Mouse (Mus musculus): ENCODE data around the gene Pcnx4.
A peak's percentile ranks its signal among the peaks of the same experiment; 100 is the strongest.

The Pcnx4 gene

DNA sequence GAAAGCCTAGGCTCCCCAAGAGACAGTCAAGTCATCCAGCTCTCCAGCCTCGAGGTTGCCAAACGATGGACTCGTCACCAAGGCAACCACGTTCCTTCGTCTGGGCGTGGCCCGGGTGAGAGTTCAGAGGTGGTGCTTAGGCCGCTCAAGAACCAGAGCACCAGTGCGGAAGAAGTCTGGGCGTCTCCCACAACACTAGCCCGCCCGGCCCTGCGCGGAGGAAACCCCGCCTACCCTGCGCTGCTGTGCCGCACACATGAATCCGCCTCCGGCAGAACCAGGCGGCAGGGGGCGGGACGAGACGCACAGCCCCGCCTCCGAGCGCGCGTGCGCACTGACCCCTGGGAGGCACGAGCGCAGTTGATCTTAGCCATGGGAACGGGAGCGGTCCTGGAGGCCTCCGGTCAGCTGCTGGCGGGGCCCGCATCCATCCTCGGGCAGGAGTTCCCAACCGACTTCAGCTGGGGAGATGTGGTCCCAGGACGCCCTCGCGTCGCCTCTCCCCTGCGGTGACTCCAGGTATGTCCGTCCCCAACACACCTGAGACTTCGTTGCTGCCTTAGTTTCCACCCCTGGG lies at the start of gene Pcnx4:
Gene Pcnx4 (plus strand): TSS at position 363 of the 577 bp plus-strand sequence.
- peak; percentile 77 to 94 for DNase-seq (ENCODE audit: low spot score in 2 of 2)

DNA sequence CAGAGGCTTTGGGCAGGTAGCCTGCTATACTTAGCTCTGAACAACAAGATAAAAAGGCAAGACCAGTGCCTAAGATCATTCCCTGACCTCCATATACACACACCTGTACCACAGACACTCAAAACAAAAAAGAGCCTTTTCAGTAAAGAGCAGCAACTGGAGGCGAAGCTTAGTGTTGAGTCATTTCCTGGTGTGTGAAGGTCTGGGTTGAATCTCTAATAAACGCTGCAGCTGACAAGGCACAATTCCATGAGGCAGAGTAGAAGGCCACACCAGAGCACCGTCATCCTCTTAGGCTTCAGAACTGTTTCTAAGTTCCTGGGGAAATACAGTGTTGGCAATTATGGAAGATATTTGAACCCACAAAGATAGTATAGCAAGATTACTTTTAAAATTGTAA lies 48.7 kb upstream of the Pcnx4 start:
- no peak for DNase-seq (ENCODE audit: low spot score in 2 of 2)

DNA sequence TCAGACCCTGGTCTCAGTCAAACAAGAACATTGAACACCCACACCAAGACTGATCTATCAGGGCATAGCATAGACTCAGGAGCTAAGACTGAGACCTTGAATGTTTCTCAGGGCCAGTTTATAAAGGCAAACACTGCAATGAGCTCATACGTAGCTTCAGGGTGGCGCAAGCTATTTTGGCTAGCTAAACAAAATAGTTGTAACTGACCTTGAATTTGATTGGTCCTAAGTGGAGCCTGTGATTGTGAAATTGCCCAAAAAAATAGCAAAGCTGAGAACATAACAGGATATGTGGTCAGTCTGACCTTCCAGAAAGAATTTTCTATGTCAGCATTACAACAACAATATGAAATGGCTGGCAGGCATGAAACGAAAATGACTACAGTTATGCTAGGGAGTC lies 46.2 kb upstream of the Pcnx4 start:
- DNase-seq (ENCODE audit: low spot score in 2 of 2), result no peak

DNA sequence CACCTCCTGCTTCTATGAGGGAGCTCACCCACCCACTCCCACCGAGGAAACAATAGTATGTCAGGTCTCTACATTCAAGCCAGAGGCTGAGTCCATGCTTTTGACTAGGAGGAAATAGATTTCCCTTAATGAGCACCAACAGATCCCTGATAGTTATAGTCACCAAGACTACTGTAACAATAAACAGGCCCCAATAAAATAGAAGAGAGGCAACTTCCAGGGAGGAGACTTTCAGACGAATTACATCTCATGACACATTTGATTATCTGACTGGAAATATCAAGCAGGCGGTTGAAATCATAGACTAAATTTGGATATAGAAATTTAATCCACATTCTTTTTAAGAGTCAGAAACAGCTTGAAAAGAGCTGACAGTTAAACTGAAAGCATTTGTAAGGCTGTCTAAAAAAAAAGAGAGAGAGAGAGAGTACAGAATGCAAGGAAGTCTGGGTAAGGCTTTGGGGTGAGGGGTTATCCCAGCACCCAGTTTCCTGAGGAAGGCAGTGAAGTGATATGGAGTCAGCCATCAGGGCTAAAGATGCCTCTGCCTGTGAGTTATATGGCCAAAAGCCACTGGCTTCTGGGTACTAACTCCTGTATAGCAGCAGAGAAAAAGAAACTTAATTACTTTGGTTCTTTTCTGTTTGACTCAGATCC lies 45.0 kb upstream of the Pcnx4 start:
- no peak for DNase-seq (ENCODE audit: low spot score in 2 of 2)

DNA sequence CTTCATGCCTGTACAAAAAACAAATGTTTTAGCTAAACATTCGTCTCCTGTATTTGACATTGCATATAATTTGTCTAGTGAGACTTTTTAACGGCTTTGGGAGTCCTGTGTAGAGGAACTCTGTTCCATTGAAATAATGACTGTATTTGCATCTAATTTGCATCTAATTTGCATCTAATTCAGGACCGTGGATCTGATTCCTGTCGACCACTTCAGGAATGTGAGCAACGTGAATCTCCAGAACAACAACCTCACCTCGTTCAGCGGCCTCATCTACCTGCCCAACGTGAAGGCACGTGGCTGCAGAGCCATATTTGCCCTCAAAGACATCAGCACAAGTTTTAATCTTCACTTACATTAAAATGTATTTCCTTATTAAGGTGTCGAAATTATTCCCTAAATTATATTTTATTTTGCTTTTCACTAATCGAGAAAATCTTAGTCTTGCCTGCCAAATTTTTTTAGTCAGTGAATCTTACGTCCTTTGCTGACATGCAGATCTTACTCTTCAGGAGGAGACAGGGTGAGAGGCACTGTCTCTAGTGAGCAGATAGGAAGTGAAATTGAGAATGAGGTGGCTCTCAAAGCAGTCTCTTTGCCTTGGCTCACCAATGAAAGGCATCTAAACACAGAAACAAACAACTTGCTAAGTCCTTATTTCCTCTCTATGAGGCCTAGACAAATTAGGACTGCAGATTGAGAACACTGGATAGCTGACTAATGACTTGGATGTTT lies 39.1 kb upstream of the Pcnx4 start:
- DNase-seq (ENCODE audit: low spot score in 2 of 2), result no peak

DNA sequence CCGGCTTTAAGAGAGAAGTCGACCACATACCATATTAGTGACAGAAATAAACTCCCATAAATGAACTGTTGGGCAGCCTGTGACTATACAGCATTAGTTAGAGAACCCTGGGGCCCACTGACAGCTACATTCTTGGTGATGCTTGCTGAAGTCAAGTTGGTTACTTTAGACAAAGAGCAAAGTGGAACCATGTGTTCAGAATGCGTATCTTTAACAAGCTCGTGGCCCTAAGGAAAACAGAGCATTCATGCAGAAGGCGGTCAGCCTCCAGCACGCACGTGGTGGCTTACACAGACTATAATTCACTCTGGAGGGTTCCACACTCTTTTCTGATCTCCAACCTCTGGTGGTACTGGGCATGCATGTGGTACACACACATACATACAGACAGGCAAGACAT lies 26.6 kb upstream of the Pcnx4 start:
- DNase-seq (ENCODE audit: low spot score in 2 of 2), result no peak

DNA sequence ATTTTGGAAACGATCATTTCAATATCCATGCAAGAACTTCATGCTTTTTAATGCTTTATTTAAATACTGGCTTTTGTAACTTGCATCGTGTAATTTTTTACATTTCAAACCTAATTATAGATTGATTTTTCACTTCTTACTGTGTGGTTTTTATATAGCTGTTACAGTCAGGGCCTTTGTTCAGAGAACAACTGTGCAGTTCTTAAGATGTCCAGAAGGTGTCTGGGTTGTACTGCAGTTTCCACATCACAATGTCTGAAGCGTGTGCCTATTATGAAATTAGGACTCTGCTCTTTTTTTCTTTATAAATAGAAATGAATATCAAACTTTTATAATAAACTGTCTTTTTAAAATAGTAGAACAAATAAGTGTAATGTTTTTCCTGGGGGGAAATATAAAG lies 20.7 kb upstream of the Pcnx4 start:
- no peak for DNase-seq (ENCODE audit: low spot score in 2 of 2)

DNA sequence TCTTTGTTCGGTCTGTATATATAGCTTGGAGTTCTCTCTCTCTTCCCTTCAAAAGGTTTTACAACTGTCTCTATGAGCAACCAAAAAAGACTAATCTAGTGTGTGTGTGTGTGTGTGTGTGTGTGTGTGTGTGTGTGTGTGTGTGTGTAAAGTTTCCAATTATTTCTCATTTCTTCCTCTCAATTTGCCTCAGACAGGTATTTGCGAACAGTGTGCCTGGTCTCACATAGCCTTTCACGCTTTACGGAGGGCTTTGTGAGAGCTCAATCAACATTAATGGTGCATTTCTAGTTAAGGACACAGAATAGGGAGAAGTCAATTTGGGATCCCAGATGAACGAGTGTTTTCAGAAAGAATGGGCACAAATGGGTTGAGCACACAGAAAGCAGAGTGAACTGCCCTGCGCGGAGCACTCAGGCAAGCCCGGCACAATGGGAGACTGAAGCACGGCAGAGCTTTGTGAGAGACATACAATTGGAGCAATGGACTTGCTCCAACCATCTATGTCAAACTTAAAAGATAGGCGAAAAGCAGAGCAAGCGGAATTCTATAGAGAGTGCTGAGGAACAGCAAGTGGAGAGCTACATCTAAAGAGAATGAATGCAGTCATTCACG lies 18.0 kb upstream of the Pcnx4 start:
- DNase-seq (ENCODE audit: low spot score in 2 of 2), result no peak

DNA sequence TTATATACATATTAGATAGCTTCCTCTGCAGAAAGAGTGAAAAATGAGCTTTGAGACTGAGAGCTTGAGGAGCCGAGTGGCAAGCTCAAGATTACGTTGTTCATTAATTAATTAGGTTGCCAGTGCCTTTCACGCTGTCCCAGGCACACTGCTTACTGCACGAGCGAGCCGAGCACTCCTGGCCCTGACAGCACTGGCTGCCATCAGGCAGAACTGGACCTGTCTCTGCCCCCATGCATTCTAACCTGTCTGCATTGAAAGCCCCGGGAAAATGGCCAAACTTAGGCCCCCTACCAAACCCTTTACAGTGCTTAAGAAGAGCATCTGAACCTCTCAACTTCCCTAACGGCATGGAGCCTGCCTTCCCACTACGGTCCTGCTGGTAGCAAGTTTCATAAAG lies 16.8 kb upstream of the Pcnx4 start:
- no peak for DNase-seq (ENCODE audit: low spot score in 2 of 2)

DNA sequence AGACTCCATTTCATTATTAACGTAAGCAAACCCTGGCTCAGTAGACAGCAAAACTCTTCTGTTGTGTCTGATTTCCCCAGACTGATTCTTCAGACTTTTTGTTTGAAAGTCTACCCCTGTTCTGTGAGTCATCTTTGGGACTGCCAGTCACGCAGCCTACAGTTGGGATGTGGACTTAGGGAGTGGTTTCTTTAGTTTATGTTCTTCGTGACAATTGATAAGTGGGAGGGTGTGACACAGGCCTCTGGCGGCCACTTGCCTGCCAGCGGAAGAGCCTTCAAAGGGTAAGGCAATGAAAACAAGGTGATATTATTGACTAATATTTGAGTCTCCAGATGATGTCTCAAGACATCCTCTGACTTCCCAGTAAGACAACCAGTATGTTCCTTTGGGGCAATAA lies 16.3 kb upstream of the Pcnx4 start:
- no peak for DNase-seq (ENCODE audit: low spot score in 2 of 2)

DNA sequence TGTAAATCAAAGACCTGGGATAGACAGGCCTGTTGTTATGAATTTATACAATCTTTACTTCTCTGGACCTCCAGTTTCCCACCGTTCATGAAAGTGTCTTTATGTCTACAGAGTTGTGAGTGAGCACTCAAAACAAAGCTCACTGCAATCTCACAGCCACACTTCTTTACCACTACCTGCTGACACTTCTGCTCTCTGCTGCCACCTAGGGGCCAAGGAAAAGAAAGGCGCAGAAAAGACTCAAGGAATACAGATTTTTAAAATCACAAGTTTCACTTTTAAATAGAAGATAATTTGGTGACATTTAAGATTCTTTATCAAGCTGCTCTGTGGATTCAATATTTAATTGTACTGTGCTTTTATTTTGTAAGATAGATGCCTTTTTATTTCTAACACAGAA lies 15.5 kb upstream of the Pcnx4 start:
- peak; percentile 37 to 81 for DNase-seq (ENCODE audit: low spot score in 2 of 2)

DNA sequence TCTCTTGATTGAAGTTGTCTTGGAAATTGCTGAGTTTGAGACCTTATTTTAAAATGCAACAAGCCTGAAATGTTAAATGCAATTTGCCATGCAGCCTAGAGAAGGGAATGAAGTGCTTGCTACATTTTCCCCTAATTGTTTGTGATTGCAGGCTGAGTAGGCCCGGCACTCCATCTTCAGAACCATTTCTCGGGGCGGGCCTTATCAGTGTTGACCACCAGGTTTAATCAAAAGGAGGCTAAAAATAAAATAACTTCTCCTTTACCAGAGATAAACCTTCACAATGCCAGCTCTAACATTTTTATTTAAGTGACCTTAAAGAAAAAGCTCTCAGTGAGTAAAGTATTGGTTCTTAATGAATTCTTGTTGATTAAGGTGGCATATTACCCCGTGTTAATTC lies 10.6 kb upstream of the Pcnx4 start:
- no peak for DNase-seq (ENCODE audit: low spot score in 2 of 2)

DNA sequence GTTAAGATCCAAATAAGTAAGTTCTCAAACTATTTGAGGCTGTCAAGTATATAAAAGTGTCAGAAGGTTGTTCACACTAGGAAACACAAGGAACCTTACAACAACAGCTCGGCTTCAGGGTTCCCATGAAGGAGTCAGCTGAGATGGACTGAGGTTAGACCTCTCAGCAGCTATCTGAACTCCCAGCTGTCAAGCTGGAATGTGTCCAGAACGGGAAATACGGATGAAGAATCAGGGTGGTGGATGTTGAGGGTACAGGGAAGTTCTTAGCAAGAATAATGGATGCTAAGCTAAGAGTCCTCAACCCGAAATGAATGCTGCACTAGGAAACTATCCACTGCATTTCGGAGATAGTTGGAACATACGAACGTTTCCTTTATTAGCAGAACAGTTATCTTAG lies 3.9 kb upstream of the Pcnx4 start:
- no peak for DNase-seq (ENCODE audit: low spot score in 2 of 2)

DNA sequence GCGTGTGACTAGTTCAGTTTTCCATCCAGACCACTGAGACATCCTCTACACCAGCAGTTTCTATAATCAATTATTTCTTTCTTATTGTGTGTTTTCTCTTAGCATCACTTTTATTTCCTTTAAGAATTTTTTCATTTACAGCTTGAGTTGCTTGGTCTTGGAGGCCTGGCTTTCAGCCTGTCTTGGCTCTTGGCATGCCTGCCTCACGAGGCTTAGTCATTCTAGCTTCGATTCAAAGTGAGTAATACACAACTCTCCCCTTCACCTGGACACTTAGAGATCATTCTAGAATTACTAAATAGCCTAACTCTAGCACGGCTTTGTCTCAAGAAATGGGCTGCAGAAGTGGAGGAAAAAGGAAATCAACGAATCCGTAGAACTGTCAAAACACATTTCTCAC lies 2.2 kb upstream of the Pcnx4 start:
- no peak for DNase-seq (ENCODE audit: low spot score in 2 of 2)

DNA sequence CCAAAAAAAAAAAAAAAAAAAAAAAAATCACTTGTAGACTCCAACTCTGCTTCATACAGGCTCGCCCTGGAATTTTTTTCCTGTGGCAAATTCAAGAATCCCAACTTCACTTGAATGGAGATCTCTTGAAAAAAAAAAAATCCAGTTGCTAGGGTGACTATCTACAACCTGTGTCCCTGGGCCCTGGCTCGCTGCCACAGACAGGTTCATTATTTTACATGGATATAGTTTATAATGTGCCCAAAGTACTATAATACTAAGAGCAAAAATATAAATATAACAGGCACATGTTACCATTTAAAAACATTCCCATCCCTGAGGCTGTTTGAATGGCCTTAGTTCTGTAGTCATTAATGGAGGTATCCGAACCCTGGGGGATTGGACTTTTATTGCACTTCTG lies 584 bp upstream of the Pcnx4 start:
- DNase-seq (ENCODE audit: low spot score in 2 of 2), result no peak

DNA sequence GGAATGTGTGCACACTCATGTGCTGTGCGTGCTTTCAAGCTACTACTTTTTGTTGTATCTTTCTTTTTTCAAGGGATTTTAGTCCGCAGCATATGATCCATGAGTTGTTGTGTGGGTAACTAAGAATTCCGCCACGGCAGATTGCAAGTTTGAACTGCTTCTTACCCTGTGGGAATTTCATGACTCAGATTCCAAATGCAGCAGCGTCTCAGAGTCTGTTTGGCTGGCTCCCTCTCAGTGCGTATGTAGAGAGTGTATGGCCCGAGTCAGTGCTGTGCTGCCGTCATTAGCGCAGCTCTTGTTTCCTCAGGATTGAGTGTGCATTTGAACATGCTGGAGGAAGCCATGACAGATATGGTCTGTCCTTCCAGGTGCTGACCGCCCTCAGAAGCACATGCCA lies 2.4 kb downstream of the Pcnx4 start:
- no peak for DNase-seq (ENCODE audit: low spot score in 2 of 2)

DNA sequence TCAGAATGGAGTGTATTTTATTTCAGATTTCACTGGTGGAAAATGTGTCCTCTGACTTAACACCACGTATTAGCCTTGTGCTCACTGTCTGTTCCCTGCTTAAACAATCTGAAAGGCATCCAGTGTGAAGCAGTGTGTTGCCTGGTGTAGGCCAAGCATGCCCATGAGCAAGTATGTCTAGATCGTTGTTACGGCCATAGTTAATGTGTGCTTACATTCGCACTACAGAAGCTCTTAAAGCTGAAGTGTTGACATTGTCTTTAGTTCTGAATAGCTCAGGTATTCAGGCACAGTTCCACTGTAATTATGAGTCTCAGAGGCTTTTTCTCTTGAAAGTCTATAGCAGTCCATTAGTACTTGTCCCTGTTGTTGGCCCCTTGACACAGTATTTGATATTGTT lies 18.2 kb downstream of the Pcnx4 start:
- DNase-seq (ENCODE audit: low spot score in 2 of 2), result no peak

DNA sequence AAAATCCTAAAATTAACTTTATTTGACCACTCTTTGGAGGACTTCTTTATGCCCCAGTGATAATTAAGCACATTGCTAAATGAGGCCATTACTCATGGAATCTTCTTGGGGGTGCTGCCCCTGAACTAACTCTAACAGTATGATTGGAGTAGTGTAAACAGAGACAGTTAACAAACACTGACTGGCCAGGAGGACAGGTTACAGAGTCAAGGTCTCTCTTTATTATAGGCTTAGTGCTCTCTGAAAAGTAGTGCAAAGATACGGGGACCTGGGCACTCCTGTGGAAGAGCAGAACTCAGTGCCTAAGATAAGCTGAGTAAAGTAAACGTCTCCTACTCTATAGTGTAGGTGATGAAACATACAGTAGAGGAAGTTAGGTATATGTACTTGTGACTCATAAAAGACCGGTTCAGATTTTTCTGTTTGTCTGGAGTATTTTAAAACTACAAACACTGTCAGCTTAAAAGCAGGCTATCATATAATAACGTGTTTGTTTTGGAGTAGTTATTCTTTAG lies 28.2 kb downstream of the Pcnx4 start:
- no peak for DNase-seq (ENCODE audit: low spot score in 2 of 2)

DNA sequence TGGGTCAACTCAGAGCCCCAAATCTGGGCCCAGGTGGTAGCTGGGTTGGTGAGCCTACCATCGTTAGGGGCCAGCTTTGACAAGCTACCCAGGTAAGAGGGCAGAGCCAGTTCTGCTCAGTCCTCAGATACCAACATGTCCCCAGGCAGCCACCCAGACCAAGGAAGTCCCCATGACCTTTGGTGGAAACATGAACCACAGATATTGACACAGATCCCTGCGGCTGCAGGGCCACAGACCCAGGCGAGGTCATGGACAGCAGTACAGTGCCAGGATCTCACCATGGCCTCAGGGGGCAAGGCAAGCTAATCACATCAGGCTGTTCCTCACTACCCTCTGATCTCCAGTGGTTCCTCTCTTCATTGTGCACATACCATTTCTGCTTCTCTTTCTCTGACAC lies 45.8 kb downstream of the Pcnx4 start:
- no peak for DNase-seq (ENCODE audit: low spot score in 2 of 2)

DNA sequence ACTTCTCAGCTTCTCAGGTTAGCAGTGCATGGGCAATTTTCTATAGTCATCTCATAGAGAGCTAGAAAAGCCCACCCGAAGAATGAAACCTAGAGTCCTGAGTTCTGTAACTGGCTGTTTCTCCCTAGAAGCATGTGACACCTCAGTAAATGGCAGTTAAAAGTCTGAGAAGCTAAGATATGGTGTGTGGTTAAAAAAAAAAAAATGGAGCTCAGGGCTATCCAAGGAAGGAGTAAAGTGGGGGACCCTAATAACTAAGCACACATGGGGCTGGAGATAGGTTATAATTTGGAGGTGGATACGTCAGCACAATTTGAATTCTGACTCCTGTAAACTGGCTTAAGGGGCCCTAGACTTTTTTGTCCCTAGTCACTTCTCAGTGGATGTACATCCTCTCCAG lies 46.9 kb downstream of the Pcnx4 start:
- no peak for DNase-seq (ENCODE audit: low spot score in 2 of 2)

DNA sequence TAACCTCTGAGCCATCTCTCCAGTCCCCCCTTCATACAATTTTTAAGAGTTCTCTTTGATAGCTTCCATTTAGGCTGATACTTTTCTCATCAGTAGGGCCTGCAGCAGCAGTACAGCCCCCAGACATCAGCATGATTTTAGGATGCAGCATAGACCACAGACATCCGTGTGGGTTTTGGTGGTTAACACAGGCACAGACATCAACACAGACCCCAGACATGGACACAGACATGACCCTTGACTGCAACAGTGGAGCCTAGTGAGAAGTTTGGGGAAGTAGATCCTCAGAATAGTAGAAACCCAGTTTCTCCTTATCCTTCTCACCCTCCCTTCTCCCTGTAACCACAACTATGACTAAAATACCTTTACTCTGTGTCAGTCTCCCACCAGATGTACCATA lies 49.2 kb downstream of the Pcnx4 start:
- no peak for DNase-seq (ENCODE audit: low spot score in 2 of 2)

DNA sequence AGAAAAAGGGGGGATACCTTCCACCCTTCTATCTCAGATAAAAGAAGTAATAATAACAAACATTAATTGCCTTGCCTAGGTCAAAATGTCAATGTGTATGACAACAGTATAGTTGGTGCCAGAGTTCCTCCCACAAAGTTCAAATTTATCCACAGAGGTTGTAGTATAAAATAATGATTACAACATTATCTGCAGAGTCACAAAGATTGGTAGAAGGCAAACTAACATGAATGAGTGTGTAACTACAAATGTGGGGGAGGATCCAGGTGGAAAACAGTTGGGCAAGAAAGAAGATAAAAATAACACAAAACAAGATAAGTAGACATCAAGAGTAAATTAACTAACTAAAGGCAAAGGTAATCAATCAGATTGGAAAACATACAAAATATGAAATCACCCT lies 56.8 kb downstream of the Pcnx4 start:
- DNase-seq (ENCODE audit: low spot score in 2 of 2), result no peak

DNA sequence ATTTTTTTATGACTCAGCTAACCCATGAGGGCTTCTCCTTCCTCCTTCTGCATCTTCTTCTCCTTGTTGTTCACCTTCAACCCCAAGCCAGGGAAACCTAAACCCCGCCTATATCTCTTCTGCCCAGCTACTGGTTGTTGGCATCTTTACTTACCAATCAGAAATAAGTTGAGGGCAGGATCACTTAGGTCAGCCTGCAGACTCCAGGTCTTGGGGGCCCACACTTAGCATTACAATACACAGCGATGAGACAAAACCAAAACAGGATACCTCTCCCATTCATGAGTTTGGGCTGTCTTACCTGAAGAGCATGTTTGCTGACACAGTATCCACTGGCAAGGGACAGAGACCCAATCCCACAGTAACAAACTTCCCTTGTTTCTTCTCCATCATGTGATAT lies 57.8 kb downstream of the Pcnx4 start:
- no peak for DNase-seq (ENCODE audit: low spot score in 2 of 2)
